Mouse (Mus musculus) embryonic fibroblast, embryonic 13.5 days (primary cell): ENCODE results near the gene Esrra. TPM values are rescaled to one million over a fixed set of nuclear protein-coding genes. Genes with fewer than 3 reads are reported as not detected.

Source experiments
- H3K27ac ChIP-seq: 2 replicates; pipeline ENCODE4 v1.5.1; 2012; ENCODE audit warnings: low read length, control low read depth, inconsistent platforms; ENCODE audit not compliant: insufficient read depth
- H3K4me1 ChIP-seq: 2 replicates; pipeline ENCODE4 v1.6.1; 2011; ENCODE audit warnings: low read length; ENCODE audit not compliant: control insufficient read depth, insufficient read depth
- H3K4me3 ChIP-seq: 2 replicates; pipeline ENCODE4 v1.5.1; 2011; ENCODE audit warnings: mild to moderate bottlenecking, control low read depth, low read length; ENCODE audit not compliant: insufficient read depth
- CTCF ChIP-seq: IDR thresholded peaks from 2 replicates; pipeline ENCODE4 v1.5.1; 2011; ENCODE audit warnings: mild to moderate bottlenecking, control low read depth, low read length, moderate library complexity, borderline replicate concordance; ENCODE audit not compliant: insufficient read depth
- POLR2A ChIP-seq: IDR thresholded peaks from 2 replicates; pipeline ENCODE4 v1.6.1; 2011; ENCODE audit warnings: low read depth, mild to moderate bottlenecking, control low read depth, low read length, moderate library complexity
- polyA plus RNA-seq: library from polyadenylated mRNA; stranded (reverse); fragments of >200 nt; gene quantifications from 2 replicates; pipeline ENCODE4 v1.2.4, GENCODE M21; 2011; ENCODE audit warnings: low read depth; ENCODE audit not compliant: missing spikeins, insufficient read length

Esrra gene
- polyA plus RNA-seq: 18.6 and 19.7 TPM in 2 replicates

- peak; percentile 33 for TF ChIP-seq POLR2A
- TF ChIP-seq CTCF: no peak
- peak within 1 kb of the TSS; percentile 37 for H3K27ac ChIP-seq
Observed at GRCm38 (mm10) chr19:6921647-6922567, at the start of gene Esrra. Esrra (minus strand) TSS chr19:6921813.

GRCm38 (mm10) chr19:6970460-6971085, 49.0 kb upstream of the Esrra start:
- Histone ChIP-seq H3K4me1 (peaks cover 11% of the 10 kb centered on the region; the same call in 1 of the 2 replicates), H3K4me3 (no peak overlapping the region), H3K27ac (no peak overlapping the region)
- TF ChIP-seq POLR2A (no peak), CTCF (no peak)

More at GRCm38 (mm10) chr19:6921647-6922567, at the start of gene Esrra:
- H3K4me3 ChIP-seq: peak within 1 kb of the TSS; percentile 84
- H3K4me1 ChIP-seq: peaks cover 11% of the 10 kb centered on the region; the same call in 1 of the 2 replicates

- Histone ChIP-seq H3K4me3 (peak overlapping the region; percentile 76), H3K4me1 (peaks cover 11% of the 10 kb centered on the region; the same call in 1 of the 2 replicates), H3K27ac (no peak overlapping the region)
- TF ChIP-seq POLR2A (peak; percentile 81), CTCF (peak; percentile 35; the same call in 1 of the 2 replicates)
Observed at GRCm38 (mm10) chr19:6969665-6970381, 48.2 kb upstream of the Esrra start.

GRCm38 (mm10) chr19:6969291-6969664, 47.7 kb upstream of the Esrra start:
- Histone ChIP-seq H3K4me1 (peaks cover 11% of the 10 kb centered on the region; the same call in 1 of the 2 replicates), H3K27ac (no peak overlapping the region), H3K4me3 (peak overlapping the region; percentile 76)
- TF ChIP-seq POLR2A (no peak), CTCF (no peak)

GRCm38 (mm10) chr19:6968491-6969271, 47.1 kb upstream of the Esrra start:
- H3K27ac ChIP-seq: 0 out of 2 replicates have a peak overlapping the region, but pooled peaks have one; percentile 6
- peaks cover 11% of the 10 kb centered on the region; the same call in 1 of the 2 replicates for H3K4me1 ChIP-seq
- H3K4me3 ChIP-seq: peak overlapping the region; percentile 76
- TF ChIP-seq CTCF (no peak), POLR2A (peak; percentile 62; the same call in 1 of the 2 replicates)

- TF ChIP-seq CTCF (no peak), POLR2A (no peak)
- Histone ChIP-seq H3K27ac (no peak overlapping the region), H3K4me3 (no peak overlapping the region), H3K4me1 (peaks cover 7% of the 10 kb centered on the region)
Observed at GRCm38 (mm10) chr19:6956461-6956860, 34.8 kb upstream of the Esrra start.

GRCm38 (mm10) chr19:6955424-6955823, 33.8 kb upstream of the Esrra start:
- H3K4me1 ChIP-seq: peaks cover 7% of the 10 kb centered on the region
- no peak overlapping the region for H3K27ac ChIP-seq
- no peak overlapping the region for H3K4me3 ChIP-seq
- TF ChIP-seq POLR2A (no peak), CTCF (no peak)

- Histone ChIP-seq H3K27ac (no peak overlapping the region), H3K4me1 (peaks cover 7% of the 10 kb centered on the region), H3K4me3 (no peak overlapping the region)
- TF ChIP-seq POLR2A (no peak), CTCF (peak; percentile 33; the same call in 1 of the 2 replicates)
Observed at GRCm38 (mm10) chr19:6954046-6954445, 32.4 kb upstream of the Esrra start.
